Mouse (Mus musculus) lung, adult 2 months (tissue): ENCODE results near the gene Tmem235. TPM values are rescaled to one million over a fixed set of nuclear protein-coding genes. Genes with fewer than 3 reads are reported as not detected.

ENCODE experiments used
- DNase-seq: peaks from one replicate; pipeline ENCODE4 v3.0.0; 2022
- H3K4me1 ChIP-seq: fragments of 200-500 bp; 2 replicates; pipeline ENCODE4 v1.6.1; 2011; ENCODE audit warnings: low read length; ENCODE audit not compliant: control insufficient read depth, insufficient read depth
- H3K4me3 ChIP-seq: fragments of 200-500 bp; replicated peaks from 2 replicates; pipeline ENCODE3; 2011; ENCODE audit warnings: low read depth, mild to moderate bottlenecking, control low read depth, low read length; ENCODE audit errors: extremely low read depth
- CTCF ChIP-seq: fragments of 200-500 bp; IDR thresholded peaks from 2 replicates; pipeline ENCODE4 v1.5.1; 2011; ENCODE audit warnings: mild to moderate bottlenecking, low read length, control low read depth; ENCODE audit not compliant: insufficient read depth
- POLR2A ChIP-seq: fragments of 200-500 bp; IDR thresholded peaks from 2 replicates; pipeline ENCODE4 v1.6.1; 2011; ENCODE audit warnings: low read depth, mild to moderate bottlenecking, control low read depth, low read length, borderline replicate concordance; ENCODE audit errors: extremely low read depth
- WGBS: fragments of 180-500 bp; shearing (Covaris S2); methylation state at CpG from one replicate; pipeline ENCODE4 v1.1.7; 2018; 5-methylcytosine and 5-hydroxymethylcytosine counted together
- polyA plus RNA-seq: library from polyadenylated mRNA; depleted of rRNA; stranded (reverse); fragments of >200 nt; gene quantifications from 2 replicates; pipeline ENCODE4 v1.2.3, GENCODE M21; 2012

Tmem235 gene
- polyA plus RNA-seq, 1 experiment, result not detected

DNA sequence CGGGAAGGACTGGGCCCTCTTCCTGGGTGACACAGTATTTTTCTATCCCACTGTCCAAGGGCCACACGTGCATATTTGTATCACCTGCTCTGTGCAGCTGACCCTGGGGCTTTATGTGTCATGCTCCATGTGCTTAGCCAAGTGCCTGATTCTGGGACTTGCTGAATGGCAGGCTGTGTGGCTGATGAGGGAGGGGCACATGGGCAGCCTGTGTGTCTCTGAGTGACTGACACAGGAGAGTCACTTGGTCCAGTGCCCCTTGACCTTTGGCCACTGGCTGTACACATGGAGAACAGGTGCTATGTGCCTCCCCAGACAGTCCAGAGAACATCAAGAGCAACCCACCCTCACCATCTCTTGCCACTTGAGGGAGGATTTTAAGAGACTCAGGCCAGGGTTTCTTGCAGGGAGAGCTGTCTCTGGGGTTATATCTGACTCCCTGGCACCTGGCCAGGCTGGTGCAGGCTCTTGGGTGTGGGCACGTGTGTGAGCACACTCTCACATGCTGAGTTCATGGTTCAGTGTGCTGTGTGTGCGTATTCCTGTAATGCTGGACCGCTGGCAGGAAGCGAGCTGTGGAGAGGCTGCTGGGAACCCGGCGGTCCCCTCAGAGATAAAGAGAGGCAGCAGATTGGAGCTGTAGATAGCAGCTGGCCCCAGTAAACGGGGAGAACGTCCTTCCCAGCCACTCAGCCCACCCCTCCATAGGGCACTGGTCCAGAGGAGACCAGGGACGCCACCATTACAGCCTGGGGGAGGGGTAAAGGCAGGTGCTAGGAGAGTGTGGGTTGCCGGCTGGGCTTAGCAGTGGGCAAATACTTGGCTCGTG lies 17.6 kb downstream of the Tmem235 start:
- 14% methylated on average over 13 of the region's 13 CpGs for WGBS
- Histone ChIP-seq H3K4me3 (no peak overlapping the region), H3K4me1 (peaks cover 37% of the 10 kb centered on the region)
- TF ChIP-seq CTCF, result no peak
- no peak for TF ChIP-seq POLR2A
- no peak for DNase-seq

- TF ChIP-seq CTCF (no peak), POLR2A (no peak)
- DNase-seq, result no peak
- WGBS, result 43% methylated on average over 8 of the region's 8 CpGs
- Histone ChIP-seq H3K4me1 (peaks cover 36% of the 10 kb centered on the region), H3K4me3 (no peak overlapping the region)
Observed at GRCm38 (mm10) chr11:117878892-117879291, 18.3 kb downstream of the Tmem235 start.

DNA sequence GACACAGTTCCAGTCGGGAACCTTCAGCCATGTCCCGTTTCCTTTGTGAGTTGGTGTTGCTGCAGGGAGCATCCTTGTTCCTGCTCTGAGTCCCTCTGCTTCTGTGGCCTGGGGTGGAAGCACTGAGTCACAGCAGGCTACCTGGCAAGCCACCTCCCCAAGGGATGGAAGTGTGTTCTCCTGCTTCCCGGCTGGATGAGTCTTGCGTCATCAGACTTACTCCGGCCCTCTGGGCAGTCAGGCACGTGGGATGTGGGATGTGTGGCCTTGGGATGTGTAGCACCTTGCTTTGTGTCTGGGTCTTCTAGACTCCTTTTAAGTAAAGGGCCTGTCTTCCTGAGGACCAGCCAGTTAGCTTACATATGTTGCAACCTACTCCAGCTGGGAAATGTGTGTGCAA lies 19.1 kb downstream of the Tmem235 start:
- peaks cover 36% of the 10 kb centered on the region for H3K4me1 ChIP-seq
- whole genome bisulfite sequencing, result 81% methylated on average over 6 of the region's 6 CpGs
- no peak for DNase-seq
- H3K4me3 ChIP-seq, result no peak overlapping the region
- TF ChIP-seq POLR2A (no peak), CTCF (no peak)

GRCm38 (mm10) chr11:117880336-117880976 lies 19.9 kb downstream of the Tmem235 start:
- WGBS, result 84% methylated on average over 9 of the region's 9 CpGs
- DNase-seq, result no peak
- H3K4me1 ChIP-seq, result peaks cover 36% of the 10 kb centered on the region

DNA sequence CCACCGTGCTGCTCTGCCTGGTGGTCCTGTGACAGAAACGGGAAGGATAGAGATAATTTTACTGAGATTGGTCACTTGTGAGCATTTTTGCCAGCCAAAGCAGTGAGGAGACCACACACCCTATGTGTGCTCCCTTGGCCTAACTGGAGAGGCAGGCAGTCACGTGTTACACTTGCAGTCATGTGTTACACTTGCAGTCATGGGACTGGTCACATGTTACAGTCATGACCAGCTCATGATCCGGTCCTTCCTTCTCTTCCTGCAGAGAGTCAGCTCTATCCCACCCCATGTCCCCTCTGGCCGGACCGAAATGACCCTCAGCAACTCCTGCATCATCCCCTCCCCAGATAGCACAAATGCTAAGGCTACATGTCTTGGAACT lies 20.4 kb downstream of the Tmem235 start:
- H3K4me1 ChIP-seq, result peaks cover 39% of the 10 kb centered on the region

More at GRCm38 (mm10) chr11:117880336-117880976, 19.9 kb downstream of the Tmem235 start:
- H3K4me3 ChIP-seq, result no peak overlapping the region
- TF ChIP-seq POLR2A (no peak), CTCF (no peak)

GRCm38 (mm10) chr11:117881787-117882186 lies 21.2 kb downstream of the Tmem235 start:
- Histone ChIP-seq H3K4me3 (no peak overlapping the region), H3K4me1 (peaks cover 44% of the 10 kb centered on the region)
- no peak for DNase-seq
- WGBS, result 5% methylated on average over 8 of the region's 8 CpGs
- no peak for TF ChIP-seq POLR2A
- no peak for TF ChIP-seq CTCF

More for the DNA sequence above, 20.4 kb downstream of the Tmem235 start:
- no peak overlapping the region for H3K4me3 ChIP-seq
- DNase-seq, result no peak
- WGBS, result 70% methylated on average over 6 of the region's 6 CpGs
- no peak for TF ChIP-seq CTCF
- no peak for TF ChIP-seq POLR2A

DNA sequence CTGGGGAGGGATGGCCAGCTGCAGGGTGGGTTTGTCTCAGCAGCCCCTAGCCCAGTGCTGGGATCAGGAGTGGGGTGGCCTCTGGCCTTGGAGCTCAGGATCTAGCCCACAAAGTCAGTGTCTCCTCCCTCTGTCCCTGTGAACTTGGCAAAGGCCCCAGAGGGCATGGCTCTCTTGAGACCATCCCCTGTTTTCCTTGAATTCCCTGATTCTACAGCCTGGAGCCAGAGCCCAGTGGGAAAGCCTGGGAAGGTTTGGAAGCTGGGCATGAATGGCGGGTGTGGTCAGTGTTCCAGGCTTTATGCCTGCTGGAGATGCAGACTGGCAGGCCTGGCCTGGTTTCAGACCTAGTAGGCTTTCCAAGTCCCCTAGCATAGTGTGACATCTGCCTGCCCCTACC lies 21.7 kb downstream of the Tmem235 start:
- no peak for TF ChIP-seq CTCF
- no peak for TF ChIP-seq POLR2A
- Histone ChIP-seq H3K4me1 (peaks cover 44% of the 10 kb centered on the region), H3K4me3 (no peak overlapping the region)
- 53% methylated on average over 1 of the region's 1 CpGs for WGBS
- peak; percentile 55 for DNase-seq

GRCm38 (mm10) chr11:117886000-117886399 lies 25.4 kb downstream of the Tmem235 start:
- no peak for DNase-seq
- peaks cover 26% of the 10 kb centered on the region for H3K4me1 ChIP-seq
- WGBS, result 25% methylated on average over 5 of the region's 5 CpGs
- no peak overlapping the region for H3K4me3 ChIP-seq
- TF ChIP-seq POLR2A (no peak), CTCF (no peak)

DNA sequence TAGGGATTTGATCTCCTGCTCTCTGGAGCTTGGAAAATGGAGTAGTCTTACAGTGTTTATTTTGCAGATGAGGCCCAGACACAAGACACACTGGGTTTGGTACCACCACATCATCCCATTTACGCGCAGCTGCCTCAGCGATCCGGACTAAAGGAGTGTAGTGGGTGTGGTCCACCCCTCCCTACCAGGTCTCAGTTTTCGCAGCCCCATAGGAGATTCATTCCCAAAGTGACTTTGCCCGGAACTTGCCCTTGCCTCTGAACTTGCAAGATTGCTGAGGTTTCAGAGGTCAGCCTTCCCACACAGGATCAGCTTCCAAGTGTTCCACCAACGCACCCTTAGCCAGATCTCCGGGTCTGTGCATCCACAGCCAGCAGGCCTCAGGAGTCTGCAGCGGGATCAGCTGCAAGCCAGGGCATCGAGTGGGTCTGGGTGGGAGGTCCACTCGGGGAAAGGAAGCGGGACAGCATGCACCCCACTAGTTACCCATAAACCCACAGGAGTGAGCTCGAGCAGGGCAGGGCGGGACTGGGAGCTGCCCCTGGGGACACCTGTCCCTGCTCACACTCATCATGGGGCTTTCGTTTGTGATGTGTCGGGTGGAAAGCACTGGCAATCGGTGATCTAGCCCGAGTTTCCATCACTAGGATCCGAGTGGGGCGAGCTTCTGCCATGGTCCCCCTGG lies 27.8 kb downstream of the Tmem235 start:
- H3K4me3 ChIP-seq, result no peak overlapping the region
- 68% methylated on average over 20 of the region's 20 CpGs for WGBS
- peaks cover 8% of the 10 kb centered on the region; the same call in 1 of the 2 replicates for H3K4me1 ChIP-seq
- TF ChIP-seq CTCF (no peak), POLR2A (no peak)
- DNase-seq, result no peak
